Mouse (Mus musculus) kidney, adult 18-20 months (tissue): ENCODE results near the gene Ugt1a5.
A peak's percentile ranks its signal among the peaks of the same experiment; 100 is the strongest.

Source experiments
- DNase-seq: peaks from one replicate; pipeline ENCODE4 v3.0.0; 2021

Gene Ugt1a5

GRCm38 (mm10) chr1:88245881-88246280 is 80.1 kb downstream of the Ugt1a5 start:
- DNase-seq: no peak

GRCm38 (mm10) chr1:88246386-88246785 is 80.6 kb downstream of the Ugt1a5 start:
- no peak for DNase-seq

- DNase-seq: no peak
Measured at GRCm38 (mm10) chr1:88247660-88248059, 81.8 kb downstream of the Ugt1a5 start.

- DNase-seq: no peak
Measured at GRCm38 (mm10) chr1:88248658-88249057, 82.8 kb downstream of the Ugt1a5 start.

- DNase-seq: no peak
Measured at GRCm38 (mm10) chr1:88249596-88249995, 83.8 kb downstream of the Ugt1a5 start.

GRCm38 (mm10) chr1:88250023-88250422 is 84.2 kb downstream of the Ugt1a5 start:
- no peak for DNase-seq

- DNase-seq: no peak
Measured at GRCm38 (mm10) chr1:88253106-88253505, 87.3 kb downstream of the Ugt1a5 start.

- DNase-seq: no peak
Measured at GRCm38 (mm10) chr1:88253540-88253939, 87.7 kb downstream of the Ugt1a5 start.

GRCm38 (mm10) chr1:88254793-88255465 is 89.1 kb downstream of the Ugt1a5 start:
- no peak for DNase-seq

- DNase-seq: no peak
Measured at GRCm38 (mm10) chr1:88255466-88255857, 89.7 kb downstream of the Ugt1a5 start.

- DNase-seq: no peak
Measured at GRCm38 (mm10) chr1:88255989-88256754, 90.4 kb downstream of the Ugt1a5 start.

- no peak for DNase-seq
Measured at GRCm38 (mm10) chr1:88256886-88257663, 91.3 kb downstream of the Ugt1a5 start.

- no peak for DNase-seq
Measured at GRCm38 (mm10) chr1:88257681-88258080, 91.9 kb downstream of the Ugt1a5 start.

GRCm38 (mm10) chr1:88258361-88258760 is 92.5 kb downstream of the Ugt1a5 start:
- no peak for DNase-seq

- DNase-seq: no peak
Measured at GRCm38 (mm10) chr1:88258881-88259642, 93.2 kb downstream of the Ugt1a5 start.

GRCm38 (mm10) chr1:88259643-88260024 is 93.8 kb downstream of the Ugt1a5 start:
- DNase-seq: no peak

- DNase-seq: peak; percentile 62
Measured at GRCm38 (mm10) chr1:88260114-88260513, 94.3 kb downstream of the Ugt1a5 start.

GRCm38 (mm10) chr1:88260604-88261377 is 95.0 kb downstream of the Ugt1a5 start:
- DNase-seq: no peak

- DNase-seq: no peak
Measured at GRCm38 (mm10) chr1:88261706-88262105, 95.9 kb downstream of the Ugt1a5 start.

- DNase-seq: no peak
Measured at GRCm38 (mm10) chr1:88262255-88262654, 96.4 kb downstream of the Ugt1a5 start.

- DNase-seq: no peak
Measured at GRCm38 (mm10) chr1:88262961-88263360, 97.1 kb downstream of the Ugt1a5 start.

GRCm38 (mm10) chr1:88263778-88264177 is 98.0 kb downstream of the Ugt1a5 start:
- no peak for DNase-seq
